Mouse (Mus musculus) retina, postnatal 1 day (tissue): ENCODE measurements around the gene Ptgfrn.

ENCODE experiments used
- DNase-seq: peaks from one replicate; pipeline ENCODE4 v3.0.0-alpha.2; 2012

The Ptgfrn gene

DNA sequence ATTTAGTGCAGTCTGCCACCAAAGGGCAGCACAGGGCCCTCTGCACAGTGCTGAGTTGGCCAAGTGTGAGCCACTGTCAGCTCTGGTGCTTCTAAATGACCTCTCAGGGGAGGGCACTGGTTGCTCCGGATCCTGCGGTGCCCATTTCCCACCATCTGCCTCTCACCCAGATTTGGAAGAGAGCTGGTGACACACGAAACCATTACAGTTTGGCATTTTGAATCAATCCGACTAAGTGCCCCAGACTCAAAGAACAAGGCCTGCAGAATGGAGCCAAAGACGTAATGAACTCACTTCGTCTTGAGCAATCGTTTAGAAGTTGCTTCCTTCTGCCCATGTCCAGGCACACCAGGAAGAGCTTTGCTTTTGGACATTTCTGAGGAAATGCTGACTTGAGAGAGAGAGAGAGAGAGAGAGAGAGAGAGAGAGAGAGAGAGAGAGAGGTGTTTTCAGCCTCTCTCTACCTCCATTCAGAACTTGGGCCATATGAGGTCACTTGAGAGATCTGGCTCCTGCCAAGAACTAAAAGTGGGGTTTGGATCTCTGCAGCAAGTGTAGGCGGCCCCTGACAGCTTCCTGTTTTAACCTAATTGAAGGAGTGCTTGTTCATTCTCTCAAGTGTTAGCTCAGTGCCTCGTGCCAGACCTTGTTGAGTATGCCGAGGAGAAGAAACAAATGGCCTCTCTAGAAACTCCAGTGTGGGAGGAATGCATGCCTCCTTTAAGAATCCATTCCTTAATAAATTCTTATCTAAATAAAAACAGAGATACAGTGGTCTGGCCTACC, 112.1 kb downstream of the Ptgfrn start:
- no peak for DNase-seq

DNA sequence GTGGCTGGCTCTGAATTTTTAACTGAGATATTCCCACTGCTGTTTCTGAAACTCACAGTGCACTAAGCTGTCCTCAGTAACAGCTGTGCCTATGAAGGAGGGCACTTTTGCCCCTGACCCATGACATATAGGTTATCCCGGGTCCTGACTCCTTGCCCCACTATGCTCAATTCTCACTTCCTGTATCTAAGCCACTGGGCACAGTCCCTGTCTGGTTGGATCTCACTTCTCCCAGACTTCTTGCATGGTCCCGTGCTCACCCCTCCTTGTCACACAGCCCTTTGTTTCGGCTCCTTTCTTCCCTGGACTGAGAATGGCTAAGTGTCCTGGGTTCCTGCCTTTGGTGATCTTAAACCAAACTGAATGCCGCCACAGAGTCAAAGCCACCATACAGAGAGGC, 115.8 kb downstream of the Ptgfrn start:
- no peak for DNase-seq

DNA sequence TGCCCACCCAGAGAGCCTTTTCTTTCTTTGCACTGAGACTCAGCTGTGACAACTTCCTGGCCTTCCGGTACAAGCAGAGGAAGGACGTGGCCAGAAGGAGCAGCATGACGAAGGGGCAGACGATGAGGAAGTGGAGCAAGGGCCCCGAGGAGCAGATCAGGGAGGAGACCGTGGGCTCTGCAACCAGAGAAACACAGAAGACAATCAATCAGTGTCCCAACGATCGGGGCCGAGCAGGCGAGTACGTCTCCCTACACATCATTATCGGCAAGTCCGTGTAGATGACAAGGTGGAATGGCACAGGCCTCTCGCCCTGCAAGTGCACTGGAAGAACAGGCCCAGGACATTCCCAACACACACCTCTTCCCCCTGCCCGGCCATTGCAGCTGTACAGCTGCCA, 116.4 kb downstream of the Ptgfrn start:
- no peak for DNase-seq

DNA sequence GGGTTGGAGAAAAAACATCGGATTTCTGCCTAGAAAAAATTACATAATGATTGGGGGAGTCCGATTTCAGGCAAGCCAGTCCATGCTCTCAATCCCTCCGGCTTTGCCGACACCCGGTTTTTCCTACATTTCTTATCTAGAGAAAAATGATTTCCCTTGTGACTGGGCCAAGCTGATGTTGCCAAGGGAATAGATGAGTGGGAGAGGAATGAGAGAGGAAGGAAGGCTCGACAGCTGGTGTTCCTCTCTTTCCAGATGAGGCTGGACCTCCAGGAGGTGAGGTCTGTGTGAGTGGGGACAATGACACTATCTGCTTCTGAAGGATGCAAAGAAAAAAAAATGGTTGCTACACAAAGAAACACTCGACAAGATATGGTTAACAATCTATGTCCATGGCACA, 116.9 kb downstream of the Ptgfrn start:
- no peak for DNase-seq
